Mouse (Mus musculus) olfactory bulb, adult 2 months (tissue): ENCODE data around the gene Lenep. TPM values are rescaled to one million over a fixed set of nuclear protein-coding genes. Genes with fewer than 3 reads are reported as not detected.
A peak's percentile ranks its signal among the peaks of the same experiment; 100 is the strongest.

Source experiments
- H3K27ac ChIP-seq: fragments of 200-500 bp; 2 replicates; pipeline ENCODE4 v1.5.1; 2012; ENCODE audit warnings: low read depth, low read length; ENCODE audit not compliant: insufficient read depth
- H3K4me1 ChIP-seq: fragments of 200-500 bp; 2 replicates; pipeline ENCODE4 v1.6.1; 2012; ENCODE audit warnings: low read length; ENCODE audit not compliant: control insufficient read depth, insufficient read depth
- H3K4me3 ChIP-seq: fragments of 200-500 bp; 2 replicates; pipeline ENCODE4 v1.5.1; 2012; ENCODE audit warnings: mild to moderate bottlenecking, low read depth, low read length, moderate library complexity; ENCODE audit not compliant: insufficient read depth
- CTCF ChIP-seq: fragments of 200-500 bp; IDR thresholded peaks from 2 replicates; pipeline ENCODE4 v1.5.1; 2012; ENCODE audit warnings: low read depth, mild to moderate bottlenecking, low read length, moderate library complexity; ENCODE audit not compliant: insufficient read depth
- POLR2A ChIP-seq: fragments of 200-500 bp; IDR thresholded peaks from 2 replicates; pipeline ENCODE4 v1.6.1; 2012; ENCODE audit warnings: mild to moderate bottlenecking, low read depth, low read length, moderate library complexity; ENCODE audit not compliant: insufficient read depth
- WGBS: fragments of 180-500 bp; shearing (Covaris S2); methylation state at CpG from one replicate; pipeline ENCODE4 v1.1.7; 2018; 5-methylcytosine and 5-hydroxymethylcytosine counted together
- polyA plus RNA-seq: library from polyadenylated mRNA; stranded (reverse); fragments of >200 nt; gene quantifications from 2 replicates; pipeline ENCODE4 v1.2.4, GENCODE M21; 2012; ENCODE audit warnings: low replicate concordance; ENCODE audit not compliant: missing spikeins, insufficient read depth, insufficient read length

Gene Lenep
- polyA plus RNA-seq, 1 experiment = not detected

DNA sequence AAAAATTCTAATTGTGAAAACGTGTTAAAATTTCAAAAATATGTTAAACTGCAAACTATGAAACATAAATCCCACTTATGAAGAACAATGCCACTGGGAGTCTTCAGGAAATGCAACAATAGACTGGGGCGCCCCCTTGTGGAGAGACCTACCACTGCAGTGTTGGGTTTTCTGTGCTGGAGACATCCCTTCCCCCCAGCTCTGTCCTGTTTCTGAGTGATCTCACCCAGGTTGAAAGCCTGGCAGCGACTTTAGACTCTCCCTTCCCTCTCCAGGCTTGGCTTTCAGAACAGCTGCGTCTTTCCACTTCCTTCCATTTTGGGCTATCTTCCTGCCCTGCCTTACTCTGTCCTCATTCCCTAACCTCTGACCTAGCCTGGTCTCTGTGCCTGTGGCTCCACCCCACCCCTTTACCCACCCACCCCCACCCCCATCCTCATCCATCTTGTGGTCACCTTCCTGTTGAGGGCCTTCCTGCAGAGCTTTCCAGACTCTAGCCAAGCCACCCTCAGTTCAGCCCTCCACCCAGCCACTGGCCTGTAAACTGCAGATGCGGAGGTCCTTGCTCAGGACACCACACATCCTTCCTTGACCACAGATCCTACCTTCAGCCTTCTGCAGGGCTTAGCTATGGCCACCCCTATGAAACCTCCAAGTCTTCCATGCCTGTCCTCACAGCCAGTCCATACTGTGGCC lies 47.6 kb downstream of the Lenep start:
- TF ChIP-seq CTCF (peak; percentile 64), POLR2A (no peak)
- WGBS = 18% methylated on average over 5 of the region's 5 CpGs

DNA sequence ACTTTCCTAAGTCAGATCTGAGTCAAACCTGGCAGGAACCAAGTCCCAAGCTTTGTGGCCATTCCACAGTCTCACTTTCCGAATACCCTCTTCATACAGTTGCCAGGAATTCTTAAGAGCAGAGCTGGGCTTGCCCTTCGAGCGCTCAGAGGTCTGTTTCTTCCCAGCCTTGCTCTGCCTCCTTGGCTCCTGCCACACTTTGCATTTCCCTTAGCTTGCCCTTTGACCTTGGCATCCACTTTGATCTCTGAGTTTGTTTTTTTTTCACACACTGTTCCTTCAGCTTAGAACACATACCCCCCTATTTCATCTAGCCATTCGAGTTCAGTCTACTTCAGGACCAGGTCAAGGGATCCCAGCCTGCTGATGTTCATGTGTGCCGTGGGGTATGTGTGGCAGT lies 51.3 kb downstream of the Lenep start:
- no peak for TF ChIP-seq CTCF

More for the DNA sequence above, 47.6 kb downstream of the Lenep start:
- Histone ChIP-seq H3K27ac (no peak overlapping the region), H3K4me1 (peaks cover 16% of the 10 kb centered on the region), H3K4me3 (no peak overlapping the region)

More for the DNA sequence above, 51.3 kb downstream of the Lenep start:
- H3K4me1 ChIP-seq = peaks cover 21% of the 10 kb centered on the region
- no peak overlapping the region for H3K4me3 ChIP-seq
- 88% methylated on average over 5 of the region's 5 CpGs for WGBS
- H3K27ac ChIP-seq = no peak overlapping the region

Other genes starting within 250 kb of the Lenep start
- gene Hcn3, start 242.6 kb downstream of the Lenep start, polyA plus RNA-seq = not detected in 2 replicates
- gene Clk2, start 238.0 kb downstream of the Lenep start, polyA plus RNA-seq = not detected in 2 replicates
- gene Scamp3, start 225.3 kb downstream of the Lenep start, polyA plus RNA-seq = not detected in 2 replicates
- not detected in 2 replicates for gene Fam189b, start 219.7 kb downstream of the Lenep start, polyA plus RNA-seq
- not detected in 2 replicates for gene Gba, start 199.9 kb downstream of the Lenep start, polyA plus RNA-seq
- not detected in 2 replicates for gene Thbs3, start 187.6 kb downstream of the Lenep start, polyA plus RNA-seq
- not detected in 2 replicates for gene Mtx1, start 175.7 kb downstream of the Lenep start, polyA plus RNA-seq
- gene Muc1, start 173.7 kb downstream of the Lenep start, polyA plus RNA-seq = not detected in 2 replicates
- not detected in 2 replicates for gene Krtcap2, start 156.8 kb downstream of the Lenep start, polyA plus RNA-seq
- not detected in 2 replicates for gene Trim46, start 156.5 kb downstream of the Lenep start, polyA plus RNA-seq
- gene Dpm3, start 143.4 kb downstream of the Lenep start, polyA plus RNA-seq = not detected in 2 replicates
- not detected in 2 replicates for gene Slc50a1, start 132.2 kb downstream of the Lenep start, polyA plus RNA-seq
- gene Efna1, start 121.7 kb downstream of the Lenep start, polyA plus RNA-seq = not detected in 2 replicates
- gene Efna3, start 79.8 kb downstream of the Lenep start, polyA plus RNA-seq = not detected in 2 replicates
- gene Efna4, start 64.8 kb downstream of the Lenep start, polyA plus RNA-seq = not detected in 2 replicates
- not detected in 2 replicates for gene Adam15, start 52.8 kb downstream of the Lenep start, polyA plus RNA-seq
- gene Dcst2, start 40.8 kb downstream of the Lenep start, polyA plus RNA-seq = not detected in 2 replicates
- gene Dcst1, start 37.5 kb downstream of the Lenep start, polyA plus RNA-seq = not detected in 2 replicates
- not detected in 2 replicates for gene Zbtb7b, start 8.0 kb downstream of the Lenep start, polyA plus RNA-seq
- gene Flad1, start 9.1 kb upstream of the Lenep start, polyA plus RNA-seq = not detected in 2 replicates
- not detected in 2 replicates for gene Cks1b, start 15.6 kb upstream of the Lenep start, polyA plus RNA-seq
- gene Shc1, start 15.7 kb upstream of the Lenep start, polyA plus RNA-seq = not detected in 2 replicates
- gene Pygo2, start 27.4 kb upstream of the Lenep start, polyA plus RNA-seq = not detected in 2 replicates
- gene Pbxip1, start 33.9 kb upstream of the Lenep start, polyA plus RNA-seq = not detected in 2 replicates
- gene Pmvk, start 51.7 kb upstream of the Lenep start, polyA plus RNA-seq = not detected in 2 replicates
- gene Kcnn3, start 117.4 kb upstream of the Lenep start, polyA plus RNA-seq = not detected in 2 replicates